Mouse (Mus musculus) neural tube, embryonic 11.5 days (tissue): ENCODE data around the gene Myo10. TPM values are rescaled to one million over a fixed set of nuclear protein-coding genes. Genes with fewer than 3 reads are reported as not detected.

Experiments
- ATAC-seq: fragments of 200-750 bp; cut with Nextera tagmentation; 2 replicates; pipeline ENCODE4 v1.8.0; 2017; ENCODE audit warnings: moderate number of reproducible peaks, mild to moderate bottlenecking, moderate TSS enrichment, moderate library complexity; ENCODE audit not compliant: insufficient read depth, low FRiP score, low TSS enrichment
- DNase-seq: peaks from one replicate; pipeline ENCODE4 v3.0.0-alpha.2; 2015; ENCODE audit warnings: low spot score
- H3K27ac ChIP-seq: fragments of 300-500 bp; sonication (generic); 2 replicates; pipeline ENCODE4 v1.5.1; 2014; ENCODE audit warnings: low read depth, mild to moderate bottlenecking, low read length
- H3K27me3 ChIP-seq: fragments of 300-500 bp; sonication (generic); 2 replicates; pipeline ENCODE4 v1.6.1; 2014; ENCODE audit warnings: mild to moderate bottlenecking, low read length, mixed read lengths; ENCODE audit not compliant: control insufficient read depth, insufficient read depth
- H3K36me3 ChIP-seq: fragments of 300-500 bp; sonication (generic); 2 replicates; pipeline ENCODE4 v1.6.1; 2014; ENCODE audit warnings: mild to moderate bottlenecking, low read length, moderate library complexity, mixed read lengths; ENCODE audit not compliant: control insufficient read depth, insufficient read depth
- H3K4me1 ChIP-seq: fragments of 300-500 bp; sonication (generic); 2 replicates; pipeline ENCODE4 v1.6.1; 2014; ENCODE audit warnings: low read length, mixed read lengths; ENCODE audit not compliant: control insufficient read depth, insufficient read depth
- H3K4me2 ChIP-seq: fragments of 300-500 bp; sonication (generic); 2 replicates; pipeline ENCODE4 v1.6.1; 2014; ENCODE audit warnings: low read depth, mild to moderate bottlenecking, moderate library complexity
- H3K4me3 ChIP-seq: fragments of 300-500 bp; sonication (generic); 2 replicates; pipeline ENCODE4 v1.5.1; 2014; ENCODE audit warnings: low read depth, low read length
- H3K9ac ChIP-seq: fragments of 300-500 bp; sonication (generic); 2 replicates; pipeline ENCODE4 v1.6.1; 2014; ENCODE audit warnings: mild to moderate bottlenecking, low read length
- H3K9me3 ChIP-seq: fragments of 300-500 bp; sonication (generic); 2 replicates; pipeline ENCODE4 v1.6.1; 2016; ENCODE audit warnings: low read length; ENCODE audit not compliant: control insufficient read depth
- whole genome bisulfite sequencing: fragments of 180-500 bp; shearing (Covaris S2); extraction: QIAGEN DNeasy Blood & Tissue Kit; methylation state at CpG from one replicate; pipeline ENCODE4 v1.1.7; 2014; 5-methylcytosine and 5-hydroxymethylcytosine counted together
- polyA plus RNA-seq: library from polyadenylated mRNA; unstranded; fragments of >200 nt; fragmentation: Nextera tagmentation; extraction: Ambion mirVana; gene quantifications from 2 replicates; pipeline ENCODE4 v1.2.1, GENCODE M21; 2014

Gene Myo10
- polyA plus RNA-seq, 1 experiment from 2014 or later: 40.5 TPM

DNA sequence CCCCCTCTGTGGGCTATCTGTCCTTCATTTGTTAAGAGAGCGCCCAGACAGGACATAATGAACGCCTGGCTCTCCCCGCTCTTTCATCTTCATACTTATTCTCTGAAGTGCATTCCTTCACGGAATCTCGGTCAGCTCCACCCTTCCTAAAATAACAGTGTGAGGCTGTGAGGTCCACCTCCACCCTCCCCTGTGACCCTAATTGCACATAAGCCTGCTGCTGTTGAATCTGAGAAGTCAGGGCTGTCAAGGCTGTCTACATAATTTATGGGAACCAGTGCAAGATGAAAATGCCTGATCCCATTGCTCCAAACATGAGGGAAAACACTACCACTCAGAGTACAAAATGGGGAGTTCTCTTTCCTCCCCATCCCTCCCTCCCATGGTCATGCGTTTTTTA, 19.0 kb upstream of the Myo10 start:
- Histone ChIP-seq H3K9ac (no peak overlapping the region), H3K4me2 (no peak overlapping the region), H3K36me3 (no peaks in the 10 kb centered on the region), H3K9me3 (no peaks in the 10 kb centered on the region), H3K4me3 (no peak overlapping the region), H3K4me1 (no peaks in the 10 kb centered on the region), H3K27ac (no peak overlapping the region), H3K27me3 (no peaks in the 10 kb centered on the region)
- WGBS: 44% methylated on average over 6 of the region's 6 CpGs
- ATAC-seq: no peak
- DNase-seq: no peak

- Histone ChIP-seq H3K27me3 (no peaks in the 10 kb centered on the region), H3K9me3 (no peaks in the 10 kb centered on the region), H3K4me1 (no peaks in the 10 kb centered on the region), H3K9ac (no peak overlapping the region), H3K27ac (no peak overlapping the region), H3K36me3 (no peaks in the 10 kb centered on the region), H3K4me2 (no peak overlapping the region), H3K4me3 (no peak overlapping the region)
- ATAC-seq (no peak), DNase-seq (no peak)
- WGBS: 50% methylated on average over 1 of the region's 1 CpGs
Observed at GRCm38 (mm10) chr15:25604231-25604630, 18.1 kb upstream of the Myo10 start.

DNA sequence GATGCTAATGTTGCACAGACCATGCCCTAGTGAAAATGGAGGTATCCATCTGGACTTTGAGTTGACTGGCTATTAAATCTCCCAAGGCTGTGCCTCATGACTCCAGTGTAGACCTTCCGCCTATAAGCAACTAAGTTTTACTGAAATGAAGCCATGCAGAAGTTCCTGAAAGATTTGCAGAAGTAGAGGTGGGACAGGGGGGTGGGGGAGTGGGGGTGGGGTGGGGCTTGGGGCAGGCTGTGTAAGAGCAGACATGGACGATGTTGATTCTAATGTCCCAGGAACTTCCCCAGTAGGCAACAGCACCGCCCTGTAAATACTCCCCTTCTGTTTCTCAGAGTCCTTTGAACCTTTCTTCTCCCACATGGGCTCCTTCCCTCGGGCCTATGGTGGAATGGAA, 16.9 kb upstream of the Myo10 start:
- Histone ChIP-seq H3K4me2 (no peak overlapping the region), H3K9me3 (no peaks in the 10 kb centered on the region), H3K27ac (no peak overlapping the region), H3K9ac (no peak overlapping the region), H3K4me1 (no peaks in the 10 kb centered on the region), H3K27me3 (no peaks in the 10 kb centered on the region), H3K36me3 (no peaks in the 10 kb centered on the region), H3K4me3 (no peak overlapping the region)
- no peak for ATAC-seq
- no peak for DNase-seq
- 77% methylated on average over 4 of the region's 4 CpGs for WGBS

- no peaks in the 10 kb centered on the region for H3K9me3 ChIP-seq
- ATAC-seq (no peak), DNase-seq (no peak)
- no peaks in the 10 kb centered on the region for H3K36me3 ChIP-seq
- H3K4me3 ChIP-seq: no peak overlapping the region
- no peak overlapping the region for H3K9ac ChIP-seq
- H3K4me2 ChIP-seq: no peak overlapping the region
- no peak overlapping the region for H3K27ac ChIP-seq
- H3K4me1 ChIP-seq: no peaks in the 10 kb centered on the region
- no peaks in the 10 kb centered on the region for H3K27me3 ChIP-seq
- WGBS: 77% methylated on average over 3 of the region's 3 CpGs
Observed at GRCm38 (mm10) chr15:25608742-25609141, 13.6 kb upstream of the Myo10 start.

GRCm38 (mm10) chr15:25609253-25609652, 13.1 kb upstream of the Myo10 start:
- H3K36me3 ChIP-seq: no peaks in the 10 kb centered on the region
- ATAC-seq (no peak), DNase-seq (no peak)
- WGBS: 85% methylated on average over 10 of the region's 10 CpGs
- H3K4me2 ChIP-seq: no peak overlapping the region
- H3K27ac ChIP-seq: no peak overlapping the region
- H3K9me3 ChIP-seq: no peaks in the 10 kb centered on the region
- H3K4me1 ChIP-seq: no peaks in the 10 kb centered on the region
- no peak overlapping the region for H3K4me3 ChIP-seq
- no peak overlapping the region for H3K9ac ChIP-seq
- no peaks in the 10 kb centered on the region for H3K27me3 ChIP-seq

- H3K9me3 ChIP-seq: no peaks in the 10 kb centered on the region
Observed at GRCm38 (mm10) chr15:25611178-25611577, 11.1 kb upstream of the Myo10 start.

DNA sequence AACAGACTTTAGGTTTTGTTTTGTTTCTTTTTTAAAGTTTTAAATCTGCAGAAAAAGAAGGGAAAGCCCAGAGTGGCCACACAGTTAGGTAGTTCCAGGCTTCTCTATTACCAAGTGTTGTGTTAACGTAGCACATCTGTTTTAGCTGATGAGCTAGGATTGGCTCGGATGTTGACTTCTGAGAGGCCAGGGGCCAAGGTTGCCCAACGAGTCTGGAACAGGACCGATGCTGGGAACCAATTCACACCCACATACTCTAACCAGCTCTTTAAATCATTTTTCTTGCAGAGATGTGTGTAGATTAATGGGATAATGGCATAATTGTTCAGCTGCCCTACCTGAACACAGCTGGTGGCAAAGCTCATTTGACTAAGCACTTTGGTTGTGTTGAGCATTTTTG, 1.8 kb upstream of the Myo10 start:
- Histone ChIP-seq H3K4me3 (no peak overlapping the region), H3K4me1 (peaks cover 5% of the 10 kb centered on the region; the same call in 1 of the 2 replicates), H3K36me3 (no peaks in the 10 kb centered on the region), H3K27ac (no peak overlapping the region), H3K4me2 (no peak overlapping the region), H3K9ac (no peak overlapping the region), H3K9me3 (no peaks in the 10 kb centered on the region), H3K27me3 (no peaks in the 10 kb centered on the region)
- WGBS: 77% methylated on average over 4 of the region's 4 CpGs
- ATAC-seq (no peak), DNase-seq (no peak)

More at GRCm38 (mm10) chr15:25611178-25611577, 11.1 kb upstream of the Myo10 start:
- H3K4me1 ChIP-seq: no peaks in the 10 kb centered on the region
- H3K27ac ChIP-seq: no peak overlapping the region
- WGBS: 85% methylated on average over 6 of the region's 6 CpGs
- DNase-seq (no peak), ATAC-seq (no peak)
- H3K4me2 ChIP-seq: no peak overlapping the region
- no peak overlapping the region for H3K4me3 ChIP-seq
- H3K36me3 ChIP-seq: no peaks in the 10 kb centered on the region
- H3K9ac ChIP-seq: no peak overlapping the region
- H3K27me3 ChIP-seq: no peaks in the 10 kb centered on the region

GRCm38 (mm10) chr15:25621351-25622199, 750 bp upstream of the Myo10 start:
- DNase-seq (no peak), ATAC-seq (no peak)
- H3K27me3 ChIP-seq: no peaks in the 10 kb centered on the region
- H3K9me3 ChIP-seq: no peaks in the 10 kb centered on the region
- H3K27ac ChIP-seq: no peak overlapping the region
- H3K4me2 ChIP-seq: peak overlapping the region; percentile 53
- H3K36me3 ChIP-seq: no peaks in the 10 kb centered on the region
- 6% methylated on average over 20 of the region's 20 CpGs for WGBS
- H3K4me1 ChIP-seq: peaks cover 5% of the 10 kb centered on the region; the same call in 1 of the 2 replicates
- H3K9ac ChIP-seq: peak overlapping the region; percentile 40
- peak overlapping the region; percentile 69 for H3K4me3 ChIP-seq

DNA sequence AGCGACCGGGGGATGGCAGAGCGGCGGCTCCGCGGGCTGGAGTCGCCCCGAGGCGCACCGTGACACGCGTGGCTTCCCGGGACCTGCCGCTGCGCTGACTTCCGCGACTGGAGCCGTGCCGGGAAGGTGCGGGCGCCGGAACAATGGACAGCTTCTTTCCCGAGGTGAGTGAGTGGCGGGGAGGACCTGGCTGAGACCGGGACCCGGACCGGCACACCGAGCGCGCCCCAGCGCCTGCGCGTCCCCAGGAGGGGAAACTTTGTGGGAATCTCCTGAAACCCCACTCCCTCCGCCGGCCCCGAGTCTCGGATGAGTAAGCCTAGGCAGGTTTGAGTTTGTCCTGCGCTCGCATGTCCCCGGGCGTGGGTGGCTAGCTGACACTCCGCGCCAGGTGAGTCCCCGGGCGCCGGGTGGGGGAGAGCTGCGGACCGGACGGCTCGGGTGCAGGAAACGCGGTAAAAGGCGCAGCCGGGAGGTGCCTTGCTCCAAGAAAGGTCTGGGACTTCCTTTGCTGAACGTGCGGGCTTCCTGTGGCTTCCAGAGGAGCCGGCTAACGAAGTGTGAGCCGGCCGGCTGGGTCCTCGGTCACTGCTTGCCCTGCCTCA, 644 bp downstream of the Myo10 start:
- DNase-seq (peak; percentile 58), ATAC-seq (peak; percentile 8)
- H3K4me1 ChIP-seq: peaks cover 5% of the 10 kb centered on the region; the same call in 1 of the 2 replicates
- H3K27ac ChIP-seq: peak overlapping the region; percentile 67
- H3K9me3 ChIP-seq: no peaks in the 10 kb centered on the region
- H3K9ac ChIP-seq: peak overlapping the region; percentile 84
- no peaks in the 10 kb centered on the region for H3K27me3 ChIP-seq
- H3K36me3 ChIP-seq: no peaks in the 10 kb centered on the region
- WGBS: under 1% methylated on average over 59 of the region's 61 CpGs
- peak overlapping the region; percentile 96 for H3K4me2 ChIP-seq
- H3K4me3 ChIP-seq: peak overlapping the region; percentile 69
